Mouse (Mus musculus): ENCODE measurements around the gene Ring1. TPM values are rescaled to one million over a fixed set of nuclear protein-coding genes. Genes with fewer than 3 reads are reported as not detected.

Ring1 gene
- total RNA-seq, 2 experiments from 2014 or later, result 23.2 to 24.9 TPM

Small RNAs within 50 kb of the gene (microRNA-seq; reads per million reads assigned to microRNA genes)
- not detected for gene Mir219a-1
- gene Mir219c, result not detected

Other genes with a start within 250 kb of the Ring1 start
- gene Angptl4, start 242.8 kb downstream of the Ring1 start, total RNA-seq (2021), result 1 to 10 TPM; 5.2 to 9.1 TPM
- 10 to 100 TPM; 37.9 to 38.2 TPM for gene Kank3, start 214.2 kb downstream of the Ring1 start, total RNA-seq (2021)
- gene Rps28, start 200.1 kb downstream of the Ring1 start, total RNA-seq (2021), result 100 to 1,000 TPM; 861 to 875 TPM
- 100 to 1,000 TPM; 225 to 228 TPM for gene Ndufa7, start 200.1 kb downstream of the Ring1 start, total RNA-seq (2021)
- 10 to 100 TPM; 24.1 to 26.4 TPM for gene Cd320, start 181.6 kb downstream of the Ring1 start, total RNA-seq (2021)
- gene Gm7029, start 150.8 kb downstream of the Ring1 start, total RNA-seq (2021), result not detected
- gene Kifc1, start 134.0 kb downstream of the Ring1 start, total RNA-seq (2021), result 1 to 10 TPM; 3.9 to 7.1 TPM
- 1 to 10 TPM; 1.2 TPM for gene Platr17, start 119.5 kb downstream of the Ring1 start, total RNA-seq (2021)
- 10 to 100 TPM; 26.5 to 28.1 TPM for gene Daxx, start 115.3 kb downstream of the Ring1 start, total RNA-seq (2021)
- 10 to 100 TPM; 33.0 to 34.7 TPM for gene Tapbp, start 108.8 kb downstream of the Ring1 start, total RNA-seq (2021)
- 10 to 100 TPM; 35.0 to 35.8 TPM for gene Zbtb22, start 108.8 kb downstream of the Ring1 start, total RNA-seq (2021)
- 10 to 100 TPM; 67.1 to 68.4 TPM for gene Rgl2, start 95.1 kb downstream of the Ring1 start, total RNA-seq (2021)
- 10 to 100 TPM; 89.2 to 96.1 TPM for gene Pfdn6, start 84.3 kb downstream of the Ring1 start, total RNA-seq (2021)
- gene Wdr46, start 84.0 kb downstream of the Ring1 start, total RNA-seq (2021), result 10 to 100 TPM; 20.5 to 20.9 TPM
- 1 to 10 TPM; 5.2 to 9.8 TPM for gene B3galt4, start 73.2 kb downstream of the Ring1 start, total RNA-seq (2021)
- gene Vps52, start 68.9 kb downstream of the Ring1 start, total RNA-seq (2021), result 10 to 100 TPM; 71.3 to 77.5 TPM
- gene Rps18, start 68.7 kb downstream of the Ring1 start, total RNA-seq (2021), result 100 to 1,000 TPM; 440 to 443 TPM
- 10 to 100 TPM; 10.6 to 11.8 TPM for gene H2-K1, start 24.3 kb downstream of the Ring1 start, total RNA-seq (2021)
- gene H2-Ke6, start 3.4 kb upstream of the Ring1 start, total RNA-seq (2021), result 10 to 100 TPM; 29.7 to 32.0 TPM
- 100 to 1,000 TPM in 1 of 2 experiments, 10 to 100 TPM in 1; 90.7 to 101 TPM for gene Slc39a7, start 7.0 kb upstream of the Ring1 start, total RNA-seq (2021)
- 10 to 100 TPM; 74.8 to 78.7 TPM for gene Rxrb, start 7.1 kb upstream of the Ring1 start, total RNA-seq (2021)
- 10 to 100 TPM; 12.2 to 14.3 TPM for gene Col11a2, start 14.8 kb upstream of the Ring1 start, total RNA-seq (2021)
- gene H2-Oa, start 67.7 kb upstream of the Ring1 start, total RNA-seq (2021), result under 1 TPM in 1 of 2 experiments, not detected in 1; 0.55 TPM
- gene H2-DMa, start 94.9 kb upstream of the Ring1 start, total RNA-seq (2021), result 10 to 100 TPM; 26.6 to 27.7 TPM
- gene Brd2, start 98.0 kb upstream of the Ring1 start, total RNA-seq (2021), result 100 to 1,000 TPM; 266 to 271 TPM
- 1 to 10 TPM in 1 of 2 experiments, under 1 TPM in 1; 0.99 to 1.4 TPM for gene H2-DMb2, start 118.6 kb upstream of the Ring1 start, total RNA-seq (2021)
- gene H2-DMb1, start 128.4 kb upstream of the Ring1 start, total RNA-seq (2021), result 1 to 10 TPM; 1.2 to 1.8 TPM
- 1 to 10 TPM; 2.7 to 3.3 TPM for gene Tap1, start 162.9 kb upstream of the Ring1 start, total RNA-seq (2021)
- 1 to 10 TPM in 1 of 2 experiments, under 1 TPM in 1; 0.66 to 2.2 TPM for gene Psmb9, start 163.1 kb upstream of the Ring1 start, total RNA-seq (2021)
- 1 to 10 TPM; 1.7 TPM for gene Psmb8, start 173.0 kb upstream of the Ring1 start, total RNA-seq (2021)
- gene Tap2, start 178.8 kb upstream of the Ring1 start, total RNA-seq (2021), result 1 to 10 TPM; 2.6 to 3.0 TPM
- gene H2-Ob, start 214.2 kb upstream of the Ring1 start, total RNA-seq (2021), result under 1 TPM in 1 of 2 experiments, not detected in 1; 0.39 TPM
- gene H2-Ab1, start 233.0 kb upstream of the Ring1 start, total RNA-seq (2021), result 1 to 10 TPM; 1.3 to 1.4 TPM